Mouse (Mus musculus): ENCODE measurements around the gene 4833427G06Rik. TPM values are rescaled to one million over a fixed set of nuclear protein-coding genes. Genes with fewer than 3 reads are reported as not detected.

4833427G06Rik gene
- polyA plus RNA-seq, 1 experiment, result 5.8 TPM

- peak; percentile 88 for TF ChIP-seq CTCF (IDR thresholded peaks at IDR 0.05; ENCODE audit: borderline replicate concordance, insufficient read depth, low read length)
- no peak for TF ChIP-seq POLR2A (IDR thresholded peaks at IDR 0.05; ENCODE audit: low read depth, low read length)
- Histone ChIP-seq H3K4me3 (ENCODE audit: insufficient read depth, low read length) (no peak overlapping the region), H3K4me1 (ENCODE audit: control insufficient read depth, insufficient read depth, low read length) (no peaks in the 10 kb centered on the region), H3K27ac (ENCODE audit: insufficient read depth, low read length) (no peak overlapping the region)
These were observed 35.1 kb upstream of the 4833427G06Rik start for GRCm38 (mm10) chr9:51136985-51137384.

GRCm38 (mm10) chr9:51114767-51115166 is 12.9 kb upstream of the 4833427G06Rik start:
- Histone ChIP-seq H3K4me1 (ENCODE audit: control insufficient read depth, insufficient read depth, low read length) (no peaks in the 10 kb centered on the region), H3K27ac (ENCODE audit: insufficient read depth, low read length) (no peak overlapping the region), H3K4me3 (ENCODE audit: insufficient read depth, low read length) (no peak overlapping the region)
- TF ChIP-seq CTCF (IDR thresholded peaks at IDR 0.05; ENCODE audit: borderline replicate concordance, insufficient read depth, low read length), result no peak
- no peak for TF ChIP-seq POLR2A (IDR thresholded peaks at IDR 0.05; ENCODE audit: low read depth, low read length)

GRCm38 (mm10) chr9:51105751-51106150 is 3.9 kb upstream of the 4833427G06Rik start:
- no peak overlapping the region for H3K4me3 ChIP-seq (ENCODE audit: insufficient read depth, low read length)
- H3K4me1 ChIP-seq (ENCODE audit: control insufficient read depth, insufficient read depth, low read length), result peaks cover 5% of the 10 kb centered on the region
- TF ChIP-seq POLR2A (IDR thresholded peaks at IDR 0.05; ENCODE audit: low read depth, low read length), result 0 out of 2 replicates have a peak, but pooled peaks have one; percentile 34
- no peak for TF ChIP-seq CTCF (IDR thresholded peaks at IDR 0.05; ENCODE audit: borderline replicate concordance, insufficient read depth, low read length)
- H3K27ac ChIP-seq (ENCODE audit: insufficient read depth, low read length), result peak overlapping the region; percentile 100

- Histone ChIP-seq H3K27ac (ENCODE audit: insufficient read depth, low read length) (peak overlapping the region; percentile 95), H3K4me1 (ENCODE audit: control insufficient read depth, insufficient read depth, low read length) (peaks cover 5% of the 10 kb centered on the region), H3K4me3 (ENCODE audit: insufficient read depth, low read length) (peak overlapping the region; percentile 49)
- TF ChIP-seq CTCF (IDR thresholded peaks at IDR 0.05; ENCODE audit: borderline replicate concordance, insufficient read depth, low read length), result no peak
- TF ChIP-seq POLR2A (IDR thresholded peaks at IDR 0.05; ENCODE audit: low read depth, low read length), result peak; percentile 80
These were observed 2.1 kb upstream of the 4833427G06Rik start for GRCm38 (mm10) chr9:51103808-51104514.

GRCm38 (mm10) chr9:51102963-51103807 is 1.3 kb upstream of the 4833427G06Rik start:
- TF ChIP-seq POLR2A (IDR thresholded peaks at IDR 0.05; ENCODE audit: low read depth, low read length) (peak; percentile 40; the same call in 1 of the 2 replicates), CTCF (IDR thresholded peaks at IDR 0.05; ENCODE audit: borderline replicate concordance, insufficient read depth, low read length) (no peak)
- Histone ChIP-seq H3K4me3 (ENCODE audit: insufficient read depth, low read length) (peak overlapping the region; percentile 49), H3K27ac (ENCODE audit: insufficient read depth, low read length) (peak overlapping the region; percentile 95), H3K4me1 (ENCODE audit: control insufficient read depth, insufficient read depth, low read length) (peaks cover 5% of the 10 kb centered on the region)

GRCm38 (mm10) chr9:51096306-51096705 is 5.6 kb downstream of the 4833427G06Rik start:
- no peak overlapping the region for H3K4me3 ChIP-seq (ENCODE audit: insufficient read depth, low read length)
- TF ChIP-seq POLR2A (IDR thresholded peaks at IDR 0.05; ENCODE audit: low read depth, low read length) (no peak), CTCF (IDR thresholded peaks at IDR 0.05; ENCODE audit: borderline replicate concordance, insufficient read depth, low read length) (no peak)
- H3K27ac ChIP-seq (ENCODE audit: insufficient read depth, low read length), result no peak overlapping the region
- no peaks in the 10 kb centered on the region for H3K4me1 ChIP-seq (ENCODE audit: control insufficient read depth, insufficient read depth, low read length)

- Histone ChIP-seq H3K27ac (ENCODE audit: insufficient read depth, low read length) (no peak overlapping the region), H3K4me1 (ENCODE audit: control insufficient read depth, insufficient read depth, low read length) (no peaks in the 10 kb centered on the region), H3K4me3 (ENCODE audit: insufficient read depth, low read length) (no peak overlapping the region)
- TF ChIP-seq CTCF (IDR thresholded peaks at IDR 0.05; ENCODE audit: borderline replicate concordance, insufficient read depth, low read length) (no peak), POLR2A (IDR thresholded peaks at IDR 0.05; ENCODE audit: low read depth, low read length) (no peak)
These were observed 8.2 kb downstream of the 4833427G06Rik start for GRCm38 (mm10) chr9:51093697-51094096.

GRCm38 (mm10) chr9:51081614-51082013 is 20.3 kb downstream of the 4833427G06Rik start:
- no peak overlapping the region for H3K27ac ChIP-seq (ENCODE audit: insufficient read depth, low read length)
- H3K4me1 ChIP-seq (ENCODE audit: control insufficient read depth, insufficient read depth, low read length), result no peaks in the 10 kb centered on the region
- no peak for TF ChIP-seq POLR2A (IDR thresholded peaks at IDR 0.05; ENCODE audit: low read depth, low read length)
- no peak overlapping the region for H3K4me3 ChIP-seq (ENCODE audit: insufficient read depth, low read length)

GRCm38 (mm10) chr9:51076979-51077315 is 24.9 kb downstream of the 4833427G06Rik start, which contains the start of gene Layn:
Layn (minus strand) TSS chr9:51077094.
- no peaks in the 10 kb centered on the region; the same call in 1 of the 2 replicates for H3K4me1 ChIP-seq (ENCODE audit: control insufficient read depth, insufficient read depth, low read length)
- peak within 1 kb of the TSS; percentile 63 for H3K27ac ChIP-seq (ENCODE audit: insufficient read depth, low read length)
- H3K4me3 ChIP-seq (ENCODE audit: insufficient read depth, low read length), result peak within 1 kb of the TSS; percentile 81
- TF ChIP-seq CTCF (IDR thresholded peaks at IDR 0.05; ENCODE audit: borderline replicate concordance, insufficient read depth, low read length) (no peak), POLR2A (IDR thresholded peaks at IDR 0.05; ENCODE audit: low read depth, low read length) (peak; percentile 98)

All from embryonic fibroblast, embryonic 13.5 days (primary cell).